Mouse (Mus musculus): ENCODE measurements around the gene Haspin.

Gene Haspin

GRCm38 (mm10) chr11:73137591-73138501 is at the start of gene Haspin:
Gene Haspin (minus strand): TSS chr11:73138294.
- peak; percentile 82 for DNase-seq (ENCODE audit: low read depth)

GRCm38 (mm10) chr11:73187231-73187630 is 49.1 kb upstream of the Haspin start:
- DNase-seq (ENCODE audit: low read depth): no peak

GRCm38 (mm10) chr11:73185872-73186615 is 48.0 kb upstream of the Haspin start:
- no peak for DNase-seq (ENCODE audit: low read depth)

- no peak for DNase-seq (ENCODE audit: low read depth)
Observed at GRCm38 (mm10) chr11:73177895-73178294, 39.8 kb upstream of the Haspin start.

GRCm38 (mm10) chr11:73177509-73177875 is 39.4 kb upstream of the Haspin start:
- DNase-seq (ENCODE audit: low read depth): no peak

- peak; percentile 96 for DNase-seq (ENCODE audit: low read depth)
Observed at GRCm38 (mm10) chr11:73176608-73177508, 38.8 kb upstream of the Haspin start, which contains the start of the genes Emc6 and Tax1bp3. Gene Emc6 (minus strand): TSS chr11:73177037. Gene Tax1bp3 (plus strand): TSS chr11:73177083.

- peak; percentile 13 for DNase-seq (ENCODE audit: low read depth)
Observed at GRCm38 (mm10) chr11:73176186-73176585, 38.1 kb upstream of the Haspin start.

GRCm38 (mm10) chr11:73175612-73176011 is 37.5 kb upstream of the Haspin start:
- DNase-seq (ENCODE audit: low read depth): no peak

GRCm38 (mm10) chr11:73172186-73172585 is 34.1 kb upstream of the Haspin start:
- DNase-seq (ENCODE audit: low read depth): no peak

GRCm38 (mm10) chr11:73169231-73169630 is 31.1 kb upstream of the Haspin start:
- DNase-seq (ENCODE audit: low read depth): peak; percentile 67

GRCm38 (mm10) chr11:73168576-73168975 is 30.5 kb upstream of the Haspin start:
- DNase-seq (ENCODE audit: low read depth): no peak

- DNase-seq (ENCODE audit: low read depth): no peak
Observed at GRCm38 (mm10) chr11:73168071-73168470, 30.0 kb upstream of the Haspin start.

GRCm38 (mm10) chr11:73162284-73162683 is 24.2 kb upstream of the Haspin start:
- DNase-seq (ENCODE audit: low read depth): no peak

- DNase-seq (ENCODE audit: low read depth): no peak
Observed at GRCm38 (mm10) chr11:73161616-73162015, 23.5 kb upstream of the Haspin start.

- DNase-seq (ENCODE audit: low read depth): no peak
Observed at GRCm38 (mm10) chr11:73160811-73161200, 22.7 kb upstream of the Haspin start.

- DNase-seq (ENCODE audit: low read depth): no peak
Observed at GRCm38 (mm10) chr11:73159957-73160810, 22.1 kb upstream of the Haspin start, which contains the start of gene P2rx5. Gene P2rx5 (plus strand): TSS chr11:73160421.

GRCm38 (mm10) chr11:73155071-73155470 is 17.0 kb upstream of the Haspin start:
- no peak for DNase-seq (ENCODE audit: low read depth)

GRCm38 (mm10) chr11:73148209-73148608 is 10.1 kb upstream of the Haspin start:
- DNase-seq (ENCODE audit: low read depth): no peak

GRCm38 (mm10) chr11:73146975-73147365 is 8.9 kb upstream of the Haspin start:
- DNase-seq (ENCODE audit: low read depth): no peak

GRCm38 (mm10) chr11:73146026-73146974 is 8.2 kb upstream of the Haspin start:
- no peak for DNase-seq (ENCODE audit: low read depth)
